Mouse (Mus musculus) thymus, postnatal 14 days (tissue): ENCODE measurements around the gene Dennd6a.
"Not testable (repeated sequence)": the region's sequence is repeated elsewhere in the genome, so short reads cannot be mapped to it uniquely, and the experiment has no call there.

Experiments
- DNase-seq: peaks from one replicate; pipeline ENCODE4 v3.0.0; 2021

The Dennd6a gene

GRCm38 (mm10) chr14:26573556-26573955 lies at the start of gene Dennd6a:
Dennd6a (plus strand) TSS chr14:26573856.
- not testable (repeated sequence) for DNase-seq

DNA sequence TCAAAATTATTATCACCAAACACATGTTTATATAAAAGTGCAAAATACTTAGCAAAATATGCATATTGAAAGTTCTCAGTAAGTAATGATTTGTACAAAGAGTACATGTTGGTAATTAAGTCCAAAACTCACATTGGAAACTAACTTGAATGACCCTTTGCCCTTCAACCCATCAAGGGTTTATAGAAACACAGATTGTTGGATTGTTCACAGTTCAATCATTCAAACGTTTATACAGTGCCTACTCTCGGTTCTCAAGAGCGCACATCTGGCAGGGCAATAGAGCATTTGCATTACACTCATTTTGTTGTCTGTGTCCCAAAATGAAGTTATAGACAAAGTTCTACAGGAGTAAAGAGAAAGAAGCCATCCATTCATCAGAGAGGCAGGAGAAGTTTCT lies 47.7 kb upstream of the Dennd6a start:
- DNase-seq: no peak

DNA sequence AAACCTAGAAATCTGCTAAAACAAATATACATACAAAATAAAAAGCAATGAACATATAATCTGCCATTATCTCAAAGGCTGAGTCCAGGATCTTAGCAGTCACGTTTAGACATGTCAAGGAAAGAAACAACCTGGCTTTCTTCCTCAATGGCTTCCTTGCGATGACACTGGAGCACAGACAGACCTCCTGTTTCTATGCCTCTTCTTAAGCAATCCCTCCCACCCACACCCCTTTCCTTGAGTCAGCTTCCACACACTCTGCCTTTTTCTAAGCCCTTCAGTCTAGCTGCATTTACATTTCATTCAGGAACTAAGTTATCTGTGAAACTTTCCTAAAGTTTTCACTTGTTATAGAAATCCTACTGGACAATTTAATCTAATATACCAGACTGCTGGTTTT lies 45.4 kb upstream of the Dennd6a start:
- no peak for DNase-seq

DNA sequence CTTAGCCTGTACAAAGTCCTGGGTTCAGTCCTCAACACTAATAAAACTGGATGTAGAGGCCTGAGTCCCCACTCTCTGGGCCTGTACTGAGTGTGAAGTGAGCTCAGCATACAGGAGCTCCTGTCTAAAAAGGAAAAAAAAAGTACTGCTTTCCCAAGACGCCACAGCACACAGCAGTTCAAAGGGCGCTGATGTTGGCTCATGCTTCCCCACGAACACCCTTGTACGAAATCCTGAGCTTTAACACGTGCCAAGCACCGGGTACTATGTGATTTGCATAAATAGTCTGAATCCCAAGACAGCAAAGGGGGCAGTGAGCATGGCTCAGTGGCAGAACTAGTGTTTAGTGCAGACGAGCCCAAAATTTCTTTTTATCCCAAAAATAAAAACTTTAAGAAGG lies 43.3 kb upstream of the Dennd6a start:
- no peak for DNase-seq

DNA sequence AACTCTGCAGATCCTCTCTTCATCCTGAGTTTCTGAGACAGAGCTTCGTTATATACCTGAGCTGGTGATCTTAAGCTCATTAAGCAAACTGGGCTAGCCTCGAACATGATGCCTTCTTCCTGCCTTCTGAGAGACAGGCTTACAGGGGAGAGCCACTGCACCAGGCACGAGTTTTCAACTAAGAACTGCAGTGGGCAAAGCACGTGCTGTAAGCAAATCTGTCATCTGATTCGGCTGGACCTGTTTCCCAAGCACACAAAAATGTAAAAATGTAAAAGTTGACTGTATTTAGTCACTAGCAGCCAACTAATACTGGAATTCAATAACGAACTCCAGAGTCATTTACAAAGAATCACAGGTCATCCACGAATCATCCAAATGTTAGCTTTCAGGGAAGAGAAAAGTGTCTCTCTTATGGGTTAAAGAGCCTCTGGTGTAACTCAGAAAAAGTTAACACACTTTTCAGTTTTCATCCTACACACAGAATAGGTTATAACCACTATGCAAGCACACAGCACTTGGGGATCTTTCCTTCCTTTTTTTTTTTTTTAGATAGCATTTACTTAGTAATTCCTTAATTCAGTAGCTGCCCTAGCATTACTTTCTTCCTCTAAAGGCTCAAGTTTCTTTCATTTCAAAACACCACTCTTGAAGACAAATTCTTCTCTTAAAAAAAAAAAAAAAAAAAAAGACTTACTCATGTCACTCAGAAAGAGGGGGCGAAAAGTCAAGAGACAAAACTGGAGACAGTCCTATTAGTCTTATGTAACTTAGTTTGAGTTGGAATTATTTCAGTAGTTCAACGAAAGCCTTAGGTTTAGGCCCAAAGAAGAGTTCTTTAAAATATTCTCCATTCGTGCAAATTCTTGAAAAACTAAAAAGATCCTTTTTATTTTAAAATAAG lies 42.0 kb upstream of the Dennd6a start:
- DNase-seq: no peak

DNA sequence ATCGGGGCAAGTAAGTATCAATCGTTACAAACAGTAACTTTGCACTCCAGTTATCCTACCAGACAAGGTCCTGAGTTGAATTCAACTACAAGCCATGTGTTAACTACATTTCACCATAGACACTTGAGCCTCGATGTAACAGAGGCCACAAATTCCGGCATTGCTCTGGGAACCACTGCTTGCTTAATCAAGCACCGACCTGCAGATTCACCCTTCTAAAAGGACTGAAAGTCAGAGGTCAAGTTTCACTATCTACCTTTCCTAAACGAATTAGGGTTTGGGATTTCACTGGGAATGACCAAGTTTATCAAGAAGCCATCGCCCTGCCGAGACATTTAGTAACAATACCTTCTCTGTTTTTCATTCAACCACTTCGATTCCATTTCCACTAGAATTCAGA lies 40.9 kb upstream of the Dennd6a start:
- DNase-seq: no peak

GRCm38 (mm10) chr14:26533267-26533666 lies 40.4 kb upstream of the Dennd6a start:
- DNase-seq: peak; percentile 18

DNA sequence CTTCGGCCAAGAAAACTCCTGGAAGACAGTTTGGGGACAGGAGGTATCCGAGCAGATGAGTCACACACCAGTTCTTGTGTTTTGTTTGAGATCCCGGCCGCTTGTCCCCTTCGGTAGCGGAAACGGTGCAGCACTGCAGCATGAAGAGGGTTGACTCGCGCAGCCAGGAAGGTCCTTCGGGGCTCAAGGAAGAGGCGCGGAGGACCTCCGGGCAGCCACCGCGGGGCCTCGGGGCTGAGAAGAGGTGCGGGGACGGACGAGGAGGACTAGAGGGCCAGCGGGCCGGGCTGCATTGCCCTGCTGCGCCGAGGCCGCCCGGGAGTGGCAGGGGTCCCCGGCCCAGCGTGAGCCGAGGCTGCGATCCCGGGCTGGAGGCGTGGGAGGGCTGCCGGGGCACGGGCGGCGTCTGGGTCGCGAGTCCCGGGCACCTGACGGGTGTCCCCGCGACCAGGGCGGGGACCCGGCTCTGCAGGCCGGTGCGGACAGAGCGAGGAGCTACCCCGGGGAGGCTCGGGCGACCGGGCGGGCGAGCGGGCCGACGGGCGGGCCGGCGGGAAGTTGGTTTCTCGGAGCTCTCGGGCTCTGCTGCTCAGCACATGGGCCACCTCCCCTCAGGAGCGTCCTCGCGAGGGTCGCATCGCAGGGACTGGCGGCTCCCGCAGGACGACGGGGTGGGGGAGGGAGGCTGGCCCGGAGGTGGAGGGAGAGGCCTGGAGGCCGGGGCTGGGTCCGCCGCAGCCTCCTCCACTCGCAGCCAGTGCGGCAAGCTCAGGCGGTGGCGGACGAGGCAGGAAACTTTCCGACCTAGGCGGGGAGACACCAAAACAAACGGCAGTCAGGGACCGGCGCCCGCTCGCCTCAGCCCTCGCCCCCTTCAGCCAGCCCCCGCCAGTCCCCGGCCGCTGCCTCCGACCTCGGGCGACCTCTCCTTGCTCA lies 39.6 kb upstream of the Dennd6a start:
- DNase-seq: peak; percentile 67

GRCm38 (mm10) chr14:26534757-26535479 lies 38.7 kb upstream of the Dennd6a start, which contains the start of gene Slmap:
Slmap (minus strand) TSS chr14:26534931.
- DNase-seq: peak; percentile 99

- no peak for DNase-seq
Measured at GRCm38 (mm10) chr14:26539241-26539640, 34.4 kb upstream of the Dennd6a start.

DNA sequence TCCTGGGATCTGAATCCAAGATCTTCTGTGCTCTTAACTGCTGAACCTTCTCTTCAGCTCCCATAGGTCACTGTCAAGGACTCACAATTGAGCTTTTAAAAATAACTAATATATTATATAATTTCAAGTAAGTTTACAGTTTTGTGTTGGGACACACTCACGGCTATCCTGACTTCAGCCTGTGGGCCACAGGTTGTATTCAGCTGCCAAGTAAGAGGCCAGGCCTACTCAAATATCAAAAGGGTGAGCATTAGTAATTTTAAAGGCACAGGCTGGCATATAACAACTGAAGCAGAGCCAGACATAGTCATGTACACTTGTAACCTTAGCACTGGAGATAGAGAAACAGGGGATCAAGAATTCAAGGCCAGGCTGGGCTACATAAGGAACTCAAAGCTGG lies 33.1 kb upstream of the Dennd6a start:
- no peak for DNase-seq

DNA sequence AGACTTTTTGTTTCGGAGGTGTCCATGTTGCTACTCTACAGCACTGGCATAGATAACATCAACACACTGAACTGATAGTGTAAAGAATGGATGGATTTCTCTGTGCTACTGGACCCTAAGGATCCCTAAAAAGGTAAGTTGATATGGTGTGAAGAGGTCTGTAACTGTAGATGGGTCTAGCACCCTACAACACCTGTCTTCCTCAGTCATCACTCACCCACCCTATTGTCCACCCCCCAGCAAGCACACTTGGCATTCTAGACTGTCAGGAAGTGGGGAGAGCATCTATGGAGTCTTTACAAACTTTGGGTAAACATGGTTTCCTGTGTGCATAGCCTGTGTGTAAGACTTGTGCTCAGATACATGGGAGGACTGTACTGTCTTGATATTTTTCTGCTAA lies 31.5 kb upstream of the Dennd6a start:
- DNase-seq: no peak

DNA sequence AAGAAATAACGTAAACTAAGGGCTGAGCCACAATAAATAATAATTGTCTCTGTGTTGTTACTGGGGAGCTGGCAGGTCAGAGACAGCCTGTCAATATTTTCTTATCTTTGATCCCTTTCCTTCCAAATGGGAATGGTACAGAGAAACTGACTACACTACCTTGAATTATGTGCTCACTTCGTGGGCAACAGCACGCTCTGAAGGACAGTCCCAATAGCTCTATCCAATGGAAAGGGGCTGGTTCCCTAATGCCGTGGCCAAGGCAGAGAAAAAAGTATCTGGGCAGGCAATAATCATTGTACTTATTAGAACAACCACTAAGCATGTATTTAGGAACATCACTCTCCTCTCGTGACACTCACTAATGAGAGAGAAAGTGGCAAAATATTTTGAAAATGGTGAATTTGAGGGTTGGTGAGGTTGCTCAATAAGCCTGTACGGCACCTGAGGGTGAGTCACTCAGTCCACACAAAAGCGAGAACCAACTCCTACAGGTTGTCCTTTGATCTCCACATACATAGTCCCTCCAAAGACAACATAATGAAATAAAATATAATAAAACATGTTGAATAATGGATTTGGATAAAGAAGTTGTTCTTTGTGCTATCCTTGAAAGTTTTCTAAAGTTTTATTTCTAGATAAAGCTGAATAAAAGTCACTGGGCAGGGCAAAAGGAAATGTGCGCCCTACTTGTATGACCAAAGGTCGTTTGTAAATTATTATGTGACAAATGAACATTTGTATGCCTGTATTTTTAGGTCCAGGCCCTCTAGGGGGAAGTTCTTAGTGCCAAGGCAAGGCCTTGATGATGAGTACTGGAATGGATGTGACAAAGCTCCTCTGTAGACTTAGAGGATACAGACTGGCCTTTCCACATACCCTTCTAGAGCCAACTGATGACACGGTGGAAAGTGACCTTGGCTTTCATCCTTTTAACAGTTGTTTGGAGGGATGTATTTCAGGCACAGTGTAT lies 25.9 kb upstream of the Dennd6a start:
- no peak for DNase-seq

DNA sequence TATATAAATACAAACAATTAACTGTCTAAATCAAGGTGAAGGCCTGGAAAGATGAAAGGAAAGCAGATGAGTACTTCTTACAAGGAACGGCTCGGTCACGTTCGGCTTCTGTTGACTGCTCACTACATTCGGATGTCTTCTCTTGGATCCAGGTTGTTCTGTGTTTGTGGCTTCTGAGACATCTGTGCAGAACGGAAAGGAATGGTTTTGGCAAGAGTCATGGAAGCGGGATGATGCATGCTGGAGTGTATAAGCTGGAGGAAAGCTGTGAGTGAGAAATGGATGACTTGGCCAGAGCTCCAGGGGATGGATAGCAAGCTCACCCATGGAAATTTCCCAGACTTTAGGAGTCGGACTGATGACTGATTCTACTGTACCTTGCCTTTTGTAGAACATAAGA lies 22.9 kb upstream of the Dennd6a start:
- no peak for DNase-seq

DNA sequence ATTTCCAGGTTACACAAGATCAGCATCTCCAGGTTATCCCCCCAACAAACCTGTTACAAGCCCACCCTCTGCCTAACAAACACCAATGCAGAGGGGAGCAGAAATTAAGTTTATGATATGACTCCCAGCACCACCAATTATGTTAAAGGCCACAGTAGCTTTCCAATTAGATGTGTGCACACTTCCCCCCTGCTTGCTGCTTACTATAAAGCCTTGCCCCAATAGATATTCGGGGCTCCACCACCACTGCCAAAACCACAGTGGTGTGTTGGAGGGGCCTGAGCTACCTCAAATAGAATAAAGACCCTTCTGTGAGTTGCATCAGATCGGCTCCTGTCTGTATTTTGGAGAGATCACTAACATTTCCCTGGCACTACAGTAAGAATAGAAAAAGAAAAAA lies 21.2 kb upstream of the Dennd6a start:
- DNase-seq: no peak

DNA sequence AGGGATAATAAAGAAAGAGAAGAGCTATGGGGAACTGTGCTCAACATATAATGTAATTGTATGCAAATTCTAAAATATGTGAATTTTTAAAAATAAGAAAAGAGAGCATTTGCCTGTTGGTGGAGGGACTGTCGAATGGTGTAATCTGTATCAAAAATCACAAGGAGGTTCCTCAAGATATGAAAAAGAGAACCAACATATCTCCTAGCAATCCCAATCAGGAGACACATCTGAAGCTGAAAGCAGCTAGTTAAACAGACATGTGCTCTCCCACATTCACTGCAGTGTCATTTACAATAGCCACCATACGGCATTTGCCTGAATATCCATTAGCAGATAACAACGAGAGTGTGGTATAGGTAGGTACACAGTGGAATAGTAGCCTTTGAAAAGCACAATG lies 20.8 kb upstream of the Dennd6a start:
- DNase-seq: no peak

GRCm38 (mm10) chr14:26557581-26557980 lies 16.1 kb upstream of the Dennd6a start:
- DNase-seq: no peak

GRCm38 (mm10) chr14:26558536-26558935 lies 15.1 kb upstream of the Dennd6a start:
- no peak for DNase-seq

- DNase-seq: no peak
Measured at GRCm38 (mm10) chr14:26562247-26562646, 11.4 kb upstream of the Dennd6a start.

DNA sequence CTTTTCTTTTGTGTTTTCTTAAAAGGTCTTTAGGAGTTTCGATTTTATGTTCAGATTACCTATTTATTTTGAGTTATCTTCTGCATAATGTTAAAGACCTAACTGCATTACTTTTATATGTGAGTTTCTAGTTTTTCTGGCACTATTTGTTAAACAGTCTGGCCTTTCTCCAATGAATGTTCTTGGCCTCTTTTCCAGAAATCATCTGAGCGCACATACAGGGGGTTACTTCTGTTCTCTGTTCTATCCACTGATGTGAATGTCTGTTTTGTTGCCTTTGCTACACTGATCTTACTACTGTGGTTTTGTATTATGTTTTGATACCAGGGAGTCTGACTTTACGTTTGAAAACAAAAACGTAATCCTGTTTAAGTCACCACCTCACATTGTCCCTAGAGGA lies 3.8 kb upstream of the Dennd6a start:
- DNase-seq: no peak

GRCm38 (mm10) chr14:26571951-26572675 lies 1.5 kb upstream of the Dennd6a start:
- no peak for DNase-seq
